Mouse (Mus musculus) brain, embryonic 14.5 days (tissue): ENCODE measurements around the gene Flot1.

ENCODE experiments used
- CTCF ChIP-seq: fragments of 200-500 bp; IDR thresholded peaks from 2 replicates; pipeline ENCODE4 v1.5.1; 2012; ENCODE audit warnings: inconsistent platforms, mild to moderate bottlenecking, moderate library complexity, borderline replicate concordance; ENCODE audit not compliant: insufficient read depth, insufficient read length; ENCODE audit errors: extremely low read depth
- POLR2A ChIP-seq: fragments of 200-500 bp; IDR thresholded peaks from 2 replicates; pipeline ENCODE4 v1.6.1; 2012; ENCODE audit warnings: mild to moderate bottlenecking, inconsistent platforms, borderline replicate concordance; ENCODE audit not compliant: poor library complexity, insufficient read depth, insufficient read length, severe bottlenecking; ENCODE audit errors: extremely low read depth

DNA sequence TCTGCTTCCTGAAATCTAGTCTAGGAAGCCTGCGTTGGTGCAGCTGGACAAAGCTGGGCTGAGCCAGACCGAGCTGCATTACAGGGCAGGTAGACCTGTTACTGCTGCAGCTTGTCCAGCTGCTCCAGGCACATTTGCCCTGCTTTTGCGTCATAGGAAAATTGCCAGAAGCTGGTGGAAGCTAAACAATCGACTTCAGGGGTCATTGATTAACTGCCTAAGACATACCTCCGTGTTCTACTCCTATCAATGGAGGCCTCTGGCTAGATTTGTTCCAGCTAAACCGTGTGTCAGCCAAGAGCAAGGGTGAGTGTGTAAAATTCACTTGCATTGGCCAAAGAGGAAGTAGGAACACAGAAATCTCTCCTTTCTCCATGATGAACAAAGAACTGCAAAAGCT is 8.4 kb upstream of the Flot1 start:
- TF ChIP-seq CTCF = no peak
- no peak for TF ChIP-seq POLR2A
